Mouse (Mus musculus): ENCODE data around the gene Sh3yl1.

Gene Sh3yl1

DNA sequence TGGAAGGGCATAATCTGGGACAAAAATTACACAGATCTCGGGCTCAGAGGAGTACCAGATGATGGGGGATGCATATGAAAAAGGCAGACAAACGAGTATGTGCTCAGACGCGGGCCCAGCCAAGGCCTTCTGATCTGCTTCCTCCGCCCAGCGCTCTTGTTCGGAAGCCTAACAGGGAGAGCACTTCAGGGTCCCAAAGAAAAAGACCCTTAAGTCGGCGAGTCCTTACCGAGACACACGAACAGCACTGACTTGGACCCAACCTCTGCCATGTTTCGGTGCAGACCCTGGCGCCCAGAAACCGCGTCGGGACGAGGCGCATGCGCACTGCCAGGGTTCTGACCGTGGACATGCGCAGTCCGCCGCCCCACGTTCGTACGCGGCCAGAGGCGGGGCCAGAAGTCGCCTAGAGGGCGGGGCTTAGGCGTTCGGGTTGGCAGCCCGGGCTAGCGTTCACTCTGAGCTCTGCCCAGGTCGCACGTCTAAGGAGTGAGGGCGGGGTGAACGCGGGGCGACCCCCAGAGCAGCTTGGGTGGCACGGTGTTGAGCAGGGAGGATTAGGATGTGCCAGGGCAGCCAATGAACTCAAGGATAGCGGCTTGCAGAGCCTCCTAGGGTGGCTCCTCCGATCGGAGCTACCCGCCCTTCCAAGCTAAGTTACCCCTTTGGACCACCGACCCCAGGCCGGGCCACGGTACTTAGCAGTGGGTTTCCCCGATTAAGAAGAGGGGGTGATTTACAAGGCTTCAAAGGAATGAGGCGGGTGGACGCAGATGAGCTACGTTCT lies at the start of gene Sh3yl1, which contains the start of gene Acp1:
Gene Sh3yl1 (plus strand): TSS at position 408 of the 787 bp plus-strand sequence.
Gene Acp1 (minus strand): TSS at position 329 of the 787 bp plus-strand sequence.
- DNase-seq (ENCODE audit: low read depth, low spot score): peak; percentile 92

DNA sequence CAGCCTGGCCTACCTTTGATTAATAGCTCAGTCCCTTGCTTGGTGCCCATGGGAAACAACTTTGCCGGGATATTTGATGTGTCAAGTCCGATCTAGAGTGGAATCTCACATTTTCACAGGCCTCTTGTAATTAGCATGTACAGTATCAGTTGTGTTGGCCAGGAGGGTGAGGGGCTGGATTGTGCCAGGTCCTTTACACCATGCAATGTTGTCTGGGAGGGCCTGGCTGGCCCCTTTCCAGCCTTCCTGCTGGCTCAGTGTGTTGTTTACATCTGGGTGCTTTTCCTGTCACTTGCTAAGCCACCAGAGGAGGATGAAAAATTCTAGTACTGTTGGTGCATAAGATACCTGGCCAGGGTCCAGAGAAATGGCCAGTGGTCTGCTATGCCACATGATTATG lies 47.1 kb upstream of the Sh3yl1 start:
- no peak for DNase-seq (ENCODE audit: low read depth, low spot score)

DNA sequence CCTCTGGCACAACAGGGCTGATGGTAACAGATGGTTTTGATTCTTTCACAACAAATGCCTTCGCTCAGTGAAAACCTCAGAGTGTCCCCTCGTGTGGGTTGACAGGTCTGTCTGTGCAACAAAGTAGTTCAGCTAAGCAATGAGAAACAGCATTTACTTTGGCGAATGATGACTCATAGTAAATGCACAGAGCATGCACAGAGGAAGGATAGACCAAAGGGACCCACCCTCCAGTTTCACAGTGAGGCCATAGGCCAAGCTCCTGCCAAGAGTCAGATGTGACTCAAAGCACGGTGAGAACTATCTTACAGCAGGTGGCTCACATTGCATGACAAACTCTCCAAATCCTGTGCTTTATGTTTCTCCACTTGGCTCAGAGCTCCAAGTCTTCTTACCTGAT lies 45.7 kb upstream of the Sh3yl1 start:
- no peak for DNase-seq (ENCODE audit: low read depth, low spot score)

DNA sequence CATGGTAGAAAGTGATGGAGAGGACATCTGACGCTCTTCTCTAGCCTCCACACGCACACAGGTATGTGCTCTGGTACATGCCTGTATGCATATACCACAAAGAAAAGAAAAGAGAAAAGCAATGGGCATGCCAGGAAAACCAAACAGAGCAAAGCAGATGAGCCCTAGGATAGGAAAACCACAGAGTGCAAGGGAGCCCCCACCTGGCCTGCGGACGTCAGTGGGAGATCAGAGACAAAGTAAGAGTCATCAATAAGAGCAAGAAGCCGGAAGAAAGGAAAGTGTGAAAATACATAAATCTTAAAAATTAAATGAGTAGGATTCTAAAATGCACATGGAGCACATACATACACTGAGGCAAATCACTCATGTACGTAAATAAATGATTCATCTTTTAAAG lies 32.0 kb upstream of the Sh3yl1 start:
- DNase-seq (ENCODE audit: low read depth, low spot score): no peak

DNA sequence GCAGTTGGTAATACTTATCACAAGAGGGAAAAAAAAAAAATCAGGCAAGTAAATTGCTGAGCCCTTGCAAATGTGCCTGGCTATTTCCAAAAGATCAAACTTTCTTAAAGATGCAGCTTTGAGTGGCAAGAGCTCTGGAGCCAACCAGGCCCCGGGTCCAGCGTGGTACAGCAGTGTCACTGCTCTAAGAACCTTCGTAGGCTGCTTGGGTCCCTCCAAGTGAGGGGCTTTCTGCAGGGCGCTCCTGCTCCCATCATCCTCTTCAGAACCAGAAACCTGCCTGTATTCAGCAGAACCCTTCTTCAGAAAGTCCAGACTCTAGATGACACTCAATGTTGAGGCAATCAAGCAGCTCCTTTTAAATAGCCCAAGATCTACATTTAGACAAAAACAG lies 27.9 kb upstream of the Sh3yl1 start:
- DNase-seq (ENCODE audit: low read depth, low spot score): no peak

DNA sequence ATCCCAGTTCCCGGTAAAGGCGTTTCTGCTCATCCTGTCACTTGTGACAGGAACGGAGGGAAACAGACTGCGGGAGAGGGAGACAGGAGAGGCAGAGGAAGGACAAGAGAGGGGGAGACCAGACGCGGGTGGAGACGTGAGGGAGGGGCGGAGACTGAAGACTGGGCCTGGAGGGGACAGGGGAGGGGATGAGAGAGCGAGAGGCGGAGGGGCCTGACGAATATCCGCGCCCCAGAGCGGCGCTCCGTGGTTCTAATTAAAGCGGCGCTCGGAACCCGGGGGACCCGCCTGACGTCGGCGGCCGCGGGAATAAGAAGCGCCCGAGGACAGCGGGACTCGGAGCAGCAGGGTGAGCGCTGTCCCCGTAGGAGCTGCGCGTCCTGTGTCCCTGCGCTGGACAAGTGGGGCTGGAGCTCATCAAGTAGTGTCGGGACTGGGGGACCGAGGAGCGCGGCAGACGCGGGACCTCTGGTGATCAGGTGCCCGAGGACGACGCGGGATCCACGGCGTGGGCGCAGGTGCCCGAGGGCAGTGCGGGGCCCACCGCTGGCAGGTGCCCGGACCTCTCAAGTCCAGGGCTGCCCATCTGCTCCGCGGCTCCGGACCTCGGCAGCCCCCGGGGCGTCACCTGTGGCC lies 27.4 kb upstream of the Sh3yl1 start, which contains the start of gene Alkal2:
Gene Alkal2 (plus strand): TSS at position 337 of the 636 bp plus-strand sequence.
- DNase-seq (ENCODE audit: low read depth, low spot score): no peak

DNA sequence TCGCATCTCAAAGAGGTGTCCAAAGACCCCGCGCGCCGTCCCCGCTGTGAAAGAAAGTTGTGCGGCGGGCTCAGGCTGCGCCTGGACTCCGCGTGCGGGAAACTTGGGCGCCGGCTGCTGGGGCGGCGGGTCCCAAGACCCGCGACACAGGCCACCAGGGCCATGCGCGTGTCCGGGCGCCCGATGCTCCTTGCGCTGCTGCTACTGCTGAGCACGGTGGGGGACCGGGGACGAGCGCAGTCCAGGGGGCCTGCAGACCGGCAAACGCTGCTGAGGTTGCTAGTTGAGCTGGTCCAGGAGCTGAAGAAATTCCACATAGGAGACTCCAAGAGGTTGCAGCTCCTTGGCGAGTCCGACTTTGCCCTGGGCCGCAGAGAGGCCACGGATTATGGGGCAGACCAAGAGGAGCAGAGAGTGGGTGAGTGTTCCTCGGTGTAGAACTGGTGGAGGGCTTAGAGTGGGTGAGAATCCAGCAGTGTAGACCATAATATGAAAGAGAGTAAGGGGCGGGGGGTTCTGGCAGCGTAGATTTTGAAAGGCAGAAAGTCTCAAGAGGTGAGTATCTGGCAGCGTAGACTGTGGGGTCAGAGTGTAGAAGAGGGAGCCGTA lies 26.7 kb upstream of the Sh3yl1 start:
- no peak for DNase-seq (ENCODE audit: low read depth, low spot score)

DNA sequence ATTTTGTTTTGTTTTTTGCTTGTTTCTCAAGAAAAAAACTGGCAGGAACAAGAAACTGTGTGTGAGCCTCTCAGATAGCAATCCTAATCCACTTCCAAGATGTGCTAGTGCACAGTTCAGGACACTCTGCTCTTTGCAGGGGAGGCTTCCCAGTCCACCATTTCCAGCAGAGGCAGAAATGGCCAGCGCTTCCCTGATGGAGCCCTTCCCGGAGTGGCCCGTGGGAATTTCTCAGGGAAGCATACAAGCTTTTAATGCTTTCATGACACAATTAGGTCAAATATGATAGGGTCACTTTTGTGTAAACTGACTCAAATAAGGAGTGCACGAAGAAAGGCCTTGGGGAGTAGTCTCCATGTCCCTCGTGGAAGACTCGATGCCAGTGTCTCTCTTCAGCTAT lies 25.6 kb upstream of the Sh3yl1 start:
- no peak for DNase-seq (ENCODE audit: low read depth, low spot score)

DNA sequence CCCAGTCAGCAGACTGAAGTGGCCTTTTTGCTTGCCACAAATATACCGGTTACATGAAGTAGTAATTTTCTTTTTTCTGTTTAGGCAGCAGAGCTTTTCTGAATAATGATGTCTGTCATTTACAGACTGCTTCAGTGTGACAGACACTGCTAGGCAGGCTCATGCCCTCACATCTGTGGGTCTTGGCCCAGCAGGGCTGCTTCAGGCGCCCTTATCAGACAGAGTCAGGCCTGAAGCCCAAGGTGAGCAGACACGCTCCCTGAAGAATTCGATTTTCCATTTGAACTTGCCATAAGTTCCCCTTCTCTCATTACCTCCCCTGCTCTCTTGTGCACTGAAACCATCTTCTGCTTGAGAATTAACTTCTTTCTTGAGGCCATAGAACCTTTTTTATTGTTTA lies 23.5 kb upstream of the Sh3yl1 start:
- no peak for DNase-seq (ENCODE audit: low read depth, low spot score)

DNA sequence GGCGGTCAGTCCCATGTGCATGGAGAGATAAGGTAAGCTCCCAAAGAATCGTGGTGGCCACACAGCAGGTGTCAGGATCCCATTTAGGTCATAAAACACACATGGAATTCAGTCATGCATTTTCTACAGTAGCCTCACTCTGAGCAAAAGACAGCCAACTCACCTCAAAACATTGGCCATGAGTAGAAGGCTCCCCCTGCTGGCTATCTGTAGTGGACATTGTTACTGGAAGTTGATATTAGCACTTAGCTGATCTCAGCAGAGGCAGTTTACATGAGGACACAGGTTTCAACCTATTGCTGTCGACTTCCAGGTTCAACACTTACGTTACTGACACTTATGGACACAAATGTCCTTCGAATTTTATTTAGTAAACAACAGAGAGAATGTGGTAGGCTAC lies 21.4 kb upstream of the Sh3yl1 start:
- DNase-seq (ENCODE audit: low read depth, low spot score): peak; percentile 15

DNA sequence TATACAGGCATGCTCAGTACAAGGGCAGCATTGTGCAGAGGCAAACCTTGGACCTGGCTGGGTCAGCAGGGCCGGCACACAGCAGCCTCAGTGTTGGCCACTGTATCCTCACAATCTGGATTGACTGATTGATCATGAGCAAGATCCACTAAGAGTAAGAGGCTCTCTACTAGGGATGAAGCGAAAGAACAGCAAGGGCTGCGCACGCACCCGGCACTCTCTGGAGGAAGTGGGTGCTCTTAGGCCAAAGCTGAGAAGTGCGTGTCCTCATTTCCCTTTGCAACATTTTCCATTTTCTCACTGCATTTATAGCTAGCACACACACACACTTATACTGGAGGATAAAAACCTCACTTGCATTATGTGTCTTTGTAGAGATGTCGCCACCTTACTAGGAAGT lies 20.0 kb upstream of the Sh3yl1 start:
- DNase-seq (ENCODE audit: low read depth, low spot score): no peak

DNA sequence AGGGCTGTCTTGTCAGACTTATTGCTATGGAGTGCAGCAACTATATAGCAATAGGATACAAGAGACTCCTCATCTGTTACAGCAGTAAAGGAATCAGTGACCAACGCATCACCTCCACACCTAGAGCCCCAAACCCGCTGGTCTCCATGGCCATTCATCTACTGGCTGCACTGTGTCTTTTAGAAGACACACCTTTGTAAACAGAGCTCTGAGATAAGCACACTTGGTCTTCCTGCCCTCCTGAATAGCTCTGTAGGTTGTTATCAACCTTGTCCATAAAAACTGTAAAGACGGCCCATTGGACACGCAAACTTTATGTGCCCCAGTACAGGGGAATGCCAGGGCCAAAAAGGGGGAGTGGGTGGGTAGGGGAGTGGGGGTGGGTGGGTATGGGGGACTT lies 14.4 kb upstream of the Sh3yl1 start:
- DNase-seq (ENCODE audit: low read depth, low spot score): no peak

DNA sequence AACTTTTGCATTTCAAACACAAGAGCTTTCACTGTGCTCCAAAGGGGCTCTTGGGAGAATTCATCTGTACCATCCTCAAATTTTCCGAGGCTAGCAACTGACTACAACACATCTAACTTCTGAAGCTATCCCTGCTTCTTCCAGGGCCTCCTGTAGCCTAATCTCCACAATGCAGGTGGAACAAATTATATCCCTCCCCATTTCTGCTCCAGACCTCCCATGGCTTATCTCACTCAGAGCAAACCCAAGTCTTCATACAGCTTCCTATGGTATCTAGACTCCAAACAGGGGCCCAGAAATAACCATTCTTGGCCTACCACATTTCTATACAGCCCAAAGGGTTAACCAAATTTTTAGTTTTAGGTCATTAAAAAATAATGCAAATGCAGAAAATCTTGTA lies 2.8 kb upstream of the Sh3yl1 start:
- DNase-seq (ENCODE audit: low read depth, low spot score): no peak

DNA sequence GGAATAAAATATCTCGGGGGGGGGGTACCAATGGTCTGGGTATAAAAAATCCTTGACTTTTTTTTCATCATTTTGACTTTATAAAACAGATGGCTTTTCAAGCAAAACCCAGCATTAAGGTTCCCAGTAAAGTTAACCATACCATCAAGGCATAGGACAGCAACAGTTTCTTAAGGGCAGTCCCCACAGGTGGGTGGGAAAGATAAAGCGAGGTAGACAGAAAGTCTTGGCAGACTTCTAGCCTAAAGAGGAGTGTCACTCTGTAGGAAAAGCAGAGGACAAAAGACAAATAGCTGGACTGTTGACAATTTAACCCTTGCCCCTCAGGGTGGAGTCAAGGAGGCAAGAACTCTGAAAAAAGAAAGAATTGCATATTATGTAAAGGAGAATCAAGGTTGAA lies 1.6 kb upstream of the Sh3yl1 start:
- DNase-seq (ENCODE audit: low read depth, low spot score): no peak

DNA sequence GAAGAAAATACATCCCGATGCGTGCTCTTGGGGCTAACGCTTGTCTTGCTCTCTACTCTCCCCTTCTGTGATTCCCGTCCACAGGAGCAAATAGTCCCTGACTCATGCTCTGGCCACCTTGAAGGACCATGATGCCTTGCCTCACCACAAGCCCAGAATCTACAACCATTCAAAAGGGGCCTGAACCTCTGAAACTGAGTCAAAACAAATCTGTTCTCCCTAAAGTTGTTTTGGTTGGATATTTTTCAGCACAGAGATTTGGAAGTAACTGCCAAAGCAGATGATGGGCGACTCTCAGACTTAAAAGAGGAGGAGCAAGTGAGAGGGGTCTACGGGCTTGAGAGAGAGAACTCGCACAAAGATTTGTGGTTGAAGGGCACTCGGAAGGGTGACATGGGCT lies 608 bp upstream of the Sh3yl1 start:
- no peak for DNase-seq (ENCODE audit: low read depth, low spot score)

DNA sequence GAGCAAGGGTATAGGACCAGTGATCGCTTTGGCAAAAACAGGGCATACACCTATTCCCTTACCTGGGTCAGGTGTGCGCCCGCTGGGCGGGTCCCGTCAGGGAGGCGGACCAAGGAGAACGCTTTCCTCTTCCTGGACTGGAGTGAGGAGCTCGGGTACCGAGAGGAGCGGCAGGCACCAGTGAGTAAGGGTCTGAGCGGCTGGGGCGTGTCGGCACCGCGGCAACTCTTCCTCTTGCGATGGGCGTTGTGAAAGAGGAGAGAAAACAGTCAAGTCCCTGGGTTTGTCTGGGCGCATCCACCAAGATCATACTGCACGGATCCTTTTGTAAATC lies 547 bp downstream of the Sh3yl1 start:
- DNase-seq (ENCODE audit: low read depth, low spot score): peak; percentile 48

DNA sequence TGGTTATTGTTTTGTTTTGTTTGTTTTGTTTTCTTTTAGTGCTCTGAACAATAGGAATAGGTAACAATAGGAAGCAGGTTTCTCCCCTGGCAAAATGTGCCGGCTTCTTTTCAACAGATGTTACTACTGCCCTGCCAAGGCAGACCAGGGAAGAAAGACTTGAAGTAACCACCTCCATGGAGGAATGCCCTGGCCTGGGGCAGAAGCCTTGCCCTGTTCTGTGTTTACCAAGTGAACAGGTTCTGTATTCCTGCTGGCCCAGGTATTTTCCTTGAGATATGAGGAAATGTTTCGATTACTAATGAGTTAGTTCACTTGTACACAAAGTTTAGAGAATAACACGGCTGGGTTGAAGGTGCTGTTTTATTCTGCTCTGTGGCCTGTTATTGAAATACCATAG lies 1.4 kb downstream of the Sh3yl1 start:
- DNase-seq (ENCODE audit: low read depth, low spot score): no peak

DNA sequence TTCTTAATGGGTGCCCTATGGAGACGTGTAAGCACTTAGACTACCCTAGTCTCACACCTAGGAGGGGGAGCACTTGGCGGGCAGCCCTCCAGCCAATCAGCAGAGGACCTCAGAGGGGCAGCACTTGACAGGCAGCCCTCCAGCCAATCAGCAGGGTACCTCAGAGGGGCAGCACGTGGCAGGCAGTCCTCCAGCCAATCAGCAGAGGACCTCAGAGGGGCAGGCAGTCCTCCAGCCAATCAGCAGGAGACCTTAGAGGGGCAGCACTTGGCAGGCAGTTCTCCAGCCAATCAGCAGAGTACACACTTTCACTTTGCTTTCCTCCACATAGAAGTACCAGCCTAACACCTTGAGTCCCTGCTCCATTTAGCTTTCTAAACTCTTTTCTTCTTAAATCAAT lies 10.9 kb downstream of the Sh3yl1 start:
- DNase-seq (ENCODE audit: low read depth, low spot score): no peak

DNA sequence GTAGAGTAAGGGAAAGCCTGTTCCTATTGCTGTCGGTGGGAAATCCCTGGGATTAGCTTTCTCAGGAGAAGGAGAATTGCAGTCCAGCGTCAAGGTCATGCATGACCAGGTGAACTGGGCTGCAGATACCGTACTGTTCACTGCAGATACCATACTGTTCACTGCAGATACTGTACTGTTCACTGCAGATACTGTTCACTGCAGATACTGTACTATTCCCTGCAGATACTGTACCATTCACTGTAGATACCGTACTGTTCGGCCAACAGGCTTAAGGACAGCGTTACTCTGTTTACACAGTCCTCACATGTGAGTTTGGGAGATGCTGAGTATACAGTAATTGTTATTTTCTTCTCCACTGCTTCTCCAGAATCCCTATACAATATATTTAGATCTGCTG lies 16.7 kb downstream of the Sh3yl1 start:
- DNase-seq (ENCODE audit: low read depth, low spot score): no peak

DNA sequence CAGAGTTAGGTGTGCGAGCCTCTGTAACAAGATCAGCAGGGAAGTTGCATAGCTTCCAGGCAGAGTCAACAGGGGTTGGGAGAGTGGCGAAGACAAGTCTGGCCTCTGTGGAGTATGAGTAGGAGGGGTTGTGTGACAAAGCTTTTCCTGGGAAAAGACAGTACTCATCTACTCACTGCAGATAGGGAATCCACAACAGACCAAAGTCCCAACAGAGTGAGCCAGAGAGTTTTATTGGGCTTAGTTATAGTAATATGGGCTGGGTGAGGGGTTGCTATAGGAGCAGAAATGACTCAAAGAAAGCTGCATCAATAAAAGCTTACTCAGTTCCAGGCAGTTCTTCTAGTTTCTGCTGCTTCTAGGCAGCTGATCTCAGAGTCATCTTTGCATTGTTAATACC lies 21.8 kb downstream of the Sh3yl1 start:
- no peak for DNase-seq (ENCODE audit: low read depth, low spot score)

DNA sequence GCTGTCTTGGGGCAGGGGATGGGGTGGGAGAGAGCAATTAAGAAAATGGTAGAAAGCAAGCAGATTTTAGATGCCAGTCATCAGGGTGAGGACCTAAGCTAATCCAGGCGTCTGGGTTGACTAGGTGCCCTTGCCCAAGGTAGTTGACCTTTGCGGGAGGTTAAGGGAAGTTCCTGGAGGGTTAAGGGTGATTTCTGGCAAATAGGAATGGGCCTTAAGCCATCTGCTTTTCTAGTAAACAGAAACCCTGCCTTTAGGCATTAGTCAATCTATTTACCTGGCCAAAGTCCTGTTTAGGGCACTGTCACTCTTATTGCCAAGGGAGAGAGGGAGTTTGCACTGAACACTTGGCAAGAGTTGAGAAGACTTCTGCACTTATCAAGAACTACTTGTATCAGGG lies 25.4 kb downstream of the Sh3yl1 start:
- no peak for DNase-seq (ENCODE audit: low read depth, low spot score)

DNA sequence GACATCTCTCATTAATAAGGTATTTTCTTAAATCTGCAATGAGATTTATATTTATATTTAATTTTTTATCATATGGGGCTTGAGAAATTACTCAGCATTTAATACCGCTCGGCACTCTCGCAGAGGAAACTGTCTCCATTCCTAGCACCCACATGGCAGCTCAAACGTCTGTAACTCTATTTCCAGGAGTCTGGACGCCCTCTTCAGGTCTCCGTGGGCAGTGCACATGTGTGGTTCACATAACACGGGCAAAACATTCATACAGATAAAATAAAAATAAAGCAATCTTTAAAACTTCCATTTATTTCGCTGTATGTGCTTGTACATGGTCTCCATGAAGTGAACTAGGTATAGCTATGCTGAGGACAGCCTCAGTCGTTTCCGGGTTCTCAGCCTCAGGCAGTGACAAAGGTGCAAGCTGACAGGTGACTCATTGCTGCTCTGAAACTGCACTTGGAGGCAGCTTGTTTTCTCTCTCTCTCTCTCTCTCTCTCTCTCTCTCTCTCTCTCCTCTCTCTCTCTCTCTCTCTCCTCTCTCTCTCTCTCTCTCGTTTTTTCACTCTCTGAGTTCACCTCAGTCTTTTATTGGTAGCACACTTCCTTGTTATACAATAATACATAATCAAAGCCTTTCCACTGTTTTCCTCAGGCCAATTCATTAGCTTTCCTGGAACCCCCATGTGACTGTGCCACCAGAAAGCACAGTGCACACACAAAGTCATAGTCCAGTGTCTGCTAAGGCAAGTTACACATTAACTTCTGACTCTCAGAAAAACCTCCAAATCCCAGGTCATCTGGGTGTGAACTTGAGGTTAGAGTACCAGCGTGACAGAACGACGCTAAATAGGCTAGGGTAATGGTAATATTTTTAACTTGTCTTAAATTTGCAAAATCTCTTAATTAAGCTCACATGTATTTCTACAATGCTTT lies 31.9 kb downstream of the Sh3yl1 start:
- DNase-seq (ENCODE audit: low read depth, low spot score): no peak

Data from CD4-positive helper T cell, adult 2 months (primary cell).